Mouse (Mus musculus) forebrain, embryonic 16.5 days (tissue): Measurements from ENCODE around the gene Usp5. TPM values are rescaled to one million over a fixed set of nuclear protein-coding genes. Genes with fewer than 3 reads are reported as not detected.
"Not testable (repeated sequence)": the region's sequence is repeated elsewhere in the genome, so short reads cannot be mapped to it uniquely, and the experiment has no call there.

Experiments used
- ATAC-seq: fragments of 200-750 bp; cut with Nextera tagmentation; 2 replicates; pipeline ENCODE4 v1.8.0; 2017; ENCODE audit warnings: mild to moderate bottlenecking, moderate library complexity
- H3K27ac ChIP-seq: fragments of 300-500 bp; sonication (generic); 2 replicates; pipeline ENCODE4 v1.5.1; 2014; ENCODE audit warnings: low read length, control low read depth
- H3K27me3 ChIP-seq: fragments of 300-500 bp; sonication (generic); replicated peaks from 2 replicates; pipeline ENCODE4 v1.6.1; 2014; ENCODE audit warnings: low read length; ENCODE audit not compliant: control insufficient read depth, insufficient read depth
- H3K36me3 ChIP-seq: fragments of 300-500 bp; sonication (generic); 2 replicates; pipeline ENCODE4 v1.6.1; 2014; ENCODE audit not compliant: control insufficient read depth, insufficient read depth
- H3K4me1 ChIP-seq: fragments of 300-500 bp; sonication (generic); replicated peaks from 2 replicates; pipeline ENCODE4 v1.6.1; 2014; ENCODE audit warnings: low read length; ENCODE audit not compliant: control insufficient read depth, insufficient read depth
- H3K4me2 ChIP-seq: fragments of 300-500 bp; sonication (generic); 2 replicates; pipeline ENCODE4 v1.6.1; 2014; ENCODE audit warnings: mild to moderate bottlenecking, low read length, control low read depth
- H3K4me3 ChIP-seq: fragments of 300-500 bp; sonication (generic); replicated peaks from 2 replicates; pipeline ENCODE4 v1.5.1; 2014; ENCODE audit warnings: mild to moderate bottlenecking, low read length, control low read depth
- H3K9ac ChIP-seq: fragments of 300-500 bp; sonication (generic); replicated peaks from 2 replicates; pipeline ENCODE4 v1.6.1; 2014; ENCODE audit warnings: low read depth, low read length, control low read depth
- H3K9me3 ChIP-seq: fragments of 300-500 bp; sonication (generic); 2 replicates; pipeline ENCODE4 v1.6.1; 2016; ENCODE audit warnings: low read length; ENCODE audit not compliant: control insufficient read depth
- WGBS: fragments of 180-500 bp; shearing (Covaris S2); extraction: QIAGEN DNeasy Blood & Tissue Kit; methylation state at CpG from one replicate; pipeline ENCODE4 v1.1.7; 2014; 5-methylcytosine and 5-hydroxymethylcytosine counted together
- polyA plus RNA-seq: library from polyadenylated mRNA; unstranded; fragments of >200 nt; fragmentation: Nextera tagmentation; extraction: Ambion mirVana; gene quantifications from 2 replicates; pipeline ENCODE4 v1.2.1, GENCODE M21; 2015

Gene Usp5
- polyA plus RNA-seq, 1 experiment from 2014 or later = 216 TPM

DNA sequence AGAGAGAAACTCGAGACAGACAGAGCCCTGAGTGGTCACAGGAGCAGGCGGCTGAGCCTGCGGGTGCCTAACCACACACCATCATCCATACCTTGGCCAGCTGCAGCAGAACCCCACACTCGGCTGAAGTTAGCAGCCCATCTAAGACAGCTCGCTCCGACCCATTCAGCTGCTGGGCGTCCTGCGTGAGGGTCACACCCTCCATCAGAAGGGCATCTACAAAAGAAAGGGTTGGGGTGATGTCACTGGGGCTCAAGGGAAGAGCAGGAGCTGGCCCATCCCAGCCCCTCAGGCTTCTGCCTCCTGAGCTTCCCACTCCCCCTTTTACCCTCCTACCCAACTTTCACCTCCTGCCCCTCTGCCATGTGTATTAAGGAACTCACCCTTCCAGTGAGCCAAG lies 21.3 kb upstream of the Usp5 start:
- 68% methylated on average over 8 of the region's 8 CpGs for WGBS
- H3K27me3 ChIP-seq = no peaks in the 10 kb centered on the region

DNA sequence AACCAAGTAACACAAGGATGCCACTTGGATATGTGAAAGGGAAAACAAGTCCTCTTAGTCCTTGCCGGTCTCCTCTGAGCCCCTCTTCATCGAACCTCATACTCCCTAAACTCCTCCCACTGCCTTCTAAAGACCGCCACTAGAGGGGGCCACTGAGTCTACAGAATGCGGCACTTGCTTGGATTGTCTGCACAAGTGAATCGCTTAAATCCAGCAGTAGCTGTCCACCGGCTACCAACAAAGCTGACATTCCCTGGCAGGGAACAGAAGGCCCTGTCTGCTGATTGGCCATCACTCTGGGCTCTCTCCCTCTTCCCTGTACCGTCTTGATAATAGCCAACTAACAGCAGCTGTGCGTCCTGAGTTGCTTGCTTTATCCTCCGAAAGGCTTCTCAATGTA lies 18.0 kb upstream of the Usp5 start:
- WGBS = 3% methylated on average over 9 of the region's 9 CpGs
- Histone ChIP-seq H3K27me3 (no peaks in the 10 kb centered on the region), H3K4me2 (0 out of 2 replicates have a peak overlapping the region, but pooled peaks have one; percentile 5), H3K36me3 (no peaks in the 10 kb centered on the region), H3K4me1 (peaks cover 2% of the 10 kb centered on the region), H3K9ac (peak overlapping the region; percentile 16), H3K4me3 (no peak overlapping the region), H3K27ac (0 out of 2 replicates have a peak overlapping the region, but pooled peaks have one; percentile 7), H3K9me3 (no peaks in the 10 kb centered on the region)
- ATAC-seq = peak; percentile 89

More for the DNA sequence above, 21.3 kb upstream of the Usp5 start:
- Histone ChIP-seq H3K9me3 (no peaks in the 10 kb centered on the region), H3K4me2 (no peak overlapping the region), H3K4me1 (peaks cover 2% of the 10 kb centered on the region), H3K4me3 (no peak overlapping the region), H3K9ac (no peak overlapping the region), H3K36me3 (peaks cover 5% of the 10 kb centered on the region; the same call in 1 of the 2 replicates), H3K27ac (no peak overlapping the region)
- ATAC-seq = no peak

DNA sequence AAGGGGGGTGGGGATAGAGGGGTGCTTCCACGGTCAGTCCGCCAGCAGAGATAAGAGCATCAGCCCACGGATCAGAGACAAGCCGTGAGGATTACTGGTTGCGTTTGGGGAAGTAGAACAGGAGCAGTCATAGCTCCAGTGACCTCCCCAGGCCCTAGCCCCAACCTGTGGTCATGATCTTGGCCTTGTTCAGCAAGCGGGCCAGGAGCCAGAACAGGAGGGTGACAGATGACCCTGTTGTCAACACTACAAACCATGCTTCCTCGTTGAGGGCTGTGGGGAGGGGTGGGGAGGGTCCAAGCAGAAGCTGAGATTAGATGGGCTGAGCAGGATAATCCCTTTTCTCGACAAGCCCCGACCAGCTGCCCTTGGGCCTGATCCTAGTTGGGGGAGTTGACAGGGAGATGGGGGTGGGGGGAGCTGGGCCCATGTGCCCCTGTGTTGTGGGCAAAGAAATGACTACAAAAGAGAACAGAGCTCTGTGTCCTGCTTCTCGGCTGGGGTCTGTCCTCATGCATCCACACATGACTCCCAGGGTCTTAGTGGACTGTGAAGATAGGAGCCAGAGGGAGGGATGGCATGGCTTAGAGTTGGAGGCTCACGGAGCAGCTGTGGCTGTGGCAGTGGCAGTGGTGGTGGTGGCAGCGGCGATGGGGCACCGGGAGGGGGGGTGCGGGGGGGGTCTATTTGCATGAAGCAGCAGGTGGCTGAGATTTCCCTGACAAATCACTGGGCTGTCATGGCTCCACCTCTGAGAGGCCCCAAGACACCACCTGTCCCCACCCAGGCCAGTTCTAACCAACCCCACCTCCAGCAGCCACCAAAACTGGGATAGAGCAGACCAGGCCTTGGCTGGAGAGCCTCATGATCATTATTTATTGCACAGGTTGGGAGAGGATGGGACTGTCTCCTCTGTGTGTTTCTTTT lies 11.2 kb upstream of the Usp5 start, which contains the start of gene Gnb3:
Gene Gnb3, minus strand, starts transcription at position 35 of the 927 bp plus-strand sequence.
- H3K4me3 ChIP-seq = no peak within 1 kb of the TSS
- no peak within 1 kb of the TSS for H3K27ac ChIP-seq
- WGBS = 25% methylated on average over 14 of the region's 15 CpGs
- H3K4me2 ChIP-seq = no peak within 1 kb of the TSS
- no peaks in the 10 kb centered on the region for H3K27me3 ChIP-seq
- no peaks in the 10 kb centered on the region for H3K36me3 ChIP-seq
- ATAC-seq = no peak
- H3K9me3 ChIP-seq = no peaks in the 10 kb centered on the region
- H3K4me1 ChIP-seq = no peaks in the 10 kb centered on the region
- peak within 1 kb of the TSS; percentile 25; the same call in 1 of the 2 replicates for H3K9ac ChIP-seq

DNA sequence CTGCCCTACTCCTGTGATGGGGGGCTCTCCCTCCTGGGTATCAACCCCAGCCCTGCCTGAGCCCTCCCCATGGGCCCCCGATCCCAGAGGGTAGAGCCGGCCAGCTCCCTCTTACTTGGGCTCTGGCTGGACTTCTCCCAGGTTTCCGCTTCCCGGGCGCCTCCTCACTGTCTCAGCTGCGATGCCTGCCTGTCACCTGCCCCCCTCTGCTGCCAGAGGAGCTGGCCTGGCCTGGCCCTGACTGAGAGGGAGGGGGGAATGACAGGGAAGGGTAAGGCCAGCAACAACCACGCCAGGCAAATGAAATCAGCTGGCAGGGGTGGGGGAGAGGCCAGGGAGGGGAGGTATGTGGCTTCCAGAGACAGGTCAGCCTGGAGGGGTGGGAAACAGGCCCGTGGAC lies 10.5 kb upstream of the Usp5 start:
- Histone ChIP-seq H3K4me3 (no peak overlapping the region), H3K27ac (no peak overlapping the region), H3K4me2 (no peak overlapping the region), H3K9ac (peak overlapping the region; percentile 25; the same call in 1 of the 2 replicates), H3K4me1 (no peaks in the 10 kb centered on the region), H3K9me3 (no peaks in the 10 kb centered on the region), H3K36me3 (no peaks in the 10 kb centered on the region), H3K27me3 (no peaks in the 10 kb centered on the region)
- 0 out of 2 replicates have a peak, but pooled peaks have one; percentile 5 for ATAC-seq
- 14% methylated on average over 8 of the region's 8 CpGs for WGBS

DNA sequence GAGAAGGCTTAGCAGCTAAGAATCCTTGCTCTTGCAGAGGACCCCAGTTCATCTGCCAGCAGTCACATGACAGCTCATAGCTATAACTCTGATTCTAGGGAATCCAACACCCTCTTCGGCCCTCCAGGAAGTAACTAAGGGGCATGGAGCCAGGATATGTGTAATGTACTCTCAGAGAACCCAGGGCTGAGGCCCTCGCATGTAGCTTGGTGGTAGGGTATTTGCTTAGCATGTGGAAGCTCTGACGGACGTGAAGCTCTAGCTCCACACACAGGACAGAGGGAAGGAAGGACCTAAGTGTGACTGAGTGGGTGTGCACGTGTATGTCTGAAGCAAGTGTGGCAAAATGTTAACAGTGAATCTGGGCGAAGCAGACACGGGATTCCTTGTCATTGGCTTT lies 7.1 kb upstream of the Usp5 start:
- ATAC-seq = no peak
- no peak overlapping the region for H3K4me2 ChIP-seq
- no peak overlapping the region for H3K27ac ChIP-seq
- no peak overlapping the region for H3K9ac ChIP-seq
- H3K36me3 ChIP-seq = no peaks in the 10 kb centered on the region
- H3K4me3 ChIP-seq = no peak overlapping the region
- H3K4me1 ChIP-seq = peaks cover 3% of the 10 kb centered on the region; the same call in 1 of the 2 replicates
- no peaks in the 10 kb centered on the region for H3K27me3 ChIP-seq
- no peaks in the 10 kb centered on the region for H3K9me3 ChIP-seq
- 84% methylated on average over 7 of the region's 7 CpGs for whole genome bisulfite sequencing

DNA sequence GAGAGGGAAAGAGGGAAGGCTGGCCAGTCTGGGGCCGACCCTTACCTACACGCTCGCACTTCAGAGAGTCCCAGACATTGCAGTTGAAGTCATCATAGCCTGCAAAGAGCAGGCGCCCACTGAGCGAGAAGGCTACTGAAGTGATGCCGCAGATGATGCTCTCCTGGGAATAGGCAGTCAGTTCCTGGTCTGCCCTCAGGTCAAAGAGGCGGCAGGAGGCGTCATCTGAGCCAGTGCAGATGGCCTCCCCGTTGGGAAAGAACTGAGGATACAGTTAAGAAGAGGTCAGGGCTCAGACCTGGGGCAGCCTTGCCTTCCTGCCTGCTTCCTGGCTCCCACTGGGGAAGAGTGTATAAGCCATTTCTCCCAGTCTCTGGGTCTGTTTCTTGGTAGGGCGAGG lies 6.2 kb upstream of the Usp5 start:
- Histone ChIP-seq H3K36me3 (no peaks in the 10 kb centered on the region), H3K27me3 (no peaks in the 10 kb centered on the region), H3K9ac (no peak overlapping the region), H3K4me2 (no peak overlapping the region), H3K27ac (no peak overlapping the region), H3K4me3 (no peak overlapping the region), H3K9me3 (no peaks in the 10 kb centered on the region), H3K4me1 (peaks cover 10% of the 10 kb centered on the region)
- 72% methylated on average over 10 of the region's 10 CpGs for WGBS
- ATAC-seq = no peak

DNA sequence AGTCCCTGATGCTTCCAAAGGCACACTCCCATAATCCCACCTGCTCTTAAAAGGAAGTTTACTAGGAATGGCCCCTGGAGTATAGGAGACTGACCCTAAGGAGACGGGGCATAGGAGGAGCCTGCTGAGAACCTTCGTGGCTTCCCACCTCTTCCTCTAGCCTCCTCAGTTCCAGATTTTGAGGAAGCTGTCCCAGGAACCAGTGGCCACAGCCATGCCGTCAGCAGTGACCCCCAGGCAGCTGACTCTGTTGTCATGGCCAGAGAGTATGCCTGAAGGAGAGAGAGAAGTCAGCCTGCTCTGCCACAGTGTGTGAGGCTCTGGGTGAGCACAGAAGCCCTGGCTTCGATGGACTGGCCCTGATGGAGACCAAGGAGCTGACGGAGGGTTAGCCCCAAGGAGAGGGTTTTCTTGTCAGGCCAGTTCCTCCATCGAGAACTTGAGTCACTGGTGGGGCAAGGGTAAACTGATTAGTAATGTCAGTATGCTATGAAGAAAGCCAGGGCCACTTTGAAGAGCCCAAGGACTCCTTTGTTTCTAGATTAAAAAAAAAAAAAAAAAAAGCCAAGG lies 5.3 kb upstream of the Usp5 start:
- Histone ChIP-seq H3K4me2 (no peak overlapping the region), H3K4me1 (peaks cover 14% of the 10 kb centered on the region), H3K9me3 (no peaks in the 10 kb centered on the region), H3K36me3 (no peaks in the 10 kb centered on the region), H3K27me3 (no peaks in the 10 kb centered on the region), H3K9ac (no peak overlapping the region), H3K27ac (no peak overlapping the region), H3K4me3 (no peak overlapping the region)
- 84% methylated on average over 6 of the region's 6 CpGs for WGBS
- ATAC-seq = no peak

DNA sequence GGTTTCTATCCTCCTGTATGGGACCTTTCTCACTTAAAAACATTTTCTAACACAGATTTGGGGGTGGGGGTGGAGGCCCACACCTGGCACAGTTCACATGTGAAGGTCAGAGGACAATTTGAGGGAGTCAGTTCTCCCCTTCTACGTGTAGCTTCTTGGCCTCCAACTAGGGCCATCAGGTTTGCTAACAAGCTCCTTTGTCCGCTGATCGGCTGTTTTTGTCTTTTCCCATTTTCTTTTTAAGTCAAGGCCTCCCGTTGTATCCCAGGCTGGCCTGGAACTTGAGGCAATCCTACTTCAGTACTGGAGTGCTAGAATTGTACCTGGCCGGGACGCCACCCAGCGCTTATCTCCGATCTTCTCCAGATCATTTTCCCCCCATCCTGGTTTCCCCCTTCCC lies 2.4 kb upstream of the Usp5 start:
- Histone ChIP-seq H3K27ac (no peak overlapping the region), H3K4me3 (no peak overlapping the region), H3K4me2 (no peak overlapping the region), H3K9ac (no peak overlapping the region), H3K27me3 (no peaks in the 10 kb centered on the region), H3K9me3 (no peaks in the 10 kb centered on the region), H3K4me1 (peaks cover 25% of the 10 kb centered on the region), H3K36me3 (no peaks in the 10 kb centered on the region)
- no peak for ATAC-seq
- WGBS = 87% methylated on average over 8 of the region's 8 CpGs

DNA sequence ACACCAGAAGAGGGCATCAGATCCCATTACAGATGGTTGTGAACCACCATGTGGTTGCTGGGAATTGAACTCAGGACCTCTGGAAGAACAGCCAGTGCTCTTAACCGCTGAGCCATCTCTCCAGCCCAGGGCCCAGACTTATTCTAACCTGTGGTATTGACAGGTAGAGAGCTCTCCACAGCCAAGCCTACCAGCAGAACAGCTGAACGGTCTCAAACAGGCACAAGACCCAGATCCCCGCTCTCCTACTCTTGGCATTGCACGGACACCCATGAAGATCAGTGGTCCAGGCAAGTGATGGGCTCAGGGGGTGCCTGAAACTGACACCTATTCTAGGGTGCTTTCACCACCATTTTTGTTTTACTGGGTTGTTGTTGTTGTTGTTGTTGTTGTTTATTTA lies 1.9 kb upstream of the Usp5 start:
- peak overlapping the region; percentile 58 for H3K4me2 ChIP-seq
- H3K9ac ChIP-seq, ATAC-seq, H3K36me3 ChIP-seq, H3K4me3 ChIP-seq, H3K27me3 ChIP-seq, H3K9me3 ChIP-seq, H3K27ac ChIP-seq: not testable (repeated sequence)
- peaks cover 25% of the 10 kb centered on the region for H3K4me1 ChIP-seq
- WGBS = 96% methylated on average over 4 of the region's 4 CpGs
